8 mouse cellular contexts compared by ENCODE assay signal in genomic region chr3:54735247-54736046, GRCm38 (mm10). TPM values are rescaled to one million over a fixed set of nuclear protein-coding genes. Genes with fewer than 3 reads are reported as not detected.
DNase-seq lines count a peak whose midpoint lies in the region; ATAC-seq and TF ChIP-seq lines count a peak whose summit lies in the region.

Exosc8 (minus strand) TSS chr3:54735393.
Alg5 (plus strand) TSS chr3:54735539.

- TF ChIP-seq CTCF in ES-Bruce4 (IDR thresholded peaks at IDR 0.05; ENCODE audit: low read depth, low read length), result peak; percentile 88

- H3K27me3 ChIP-seq in ES-Bruce4 (ENCODE audit: control insufficient read depth, insufficient read depth, low read length, poor library complexity, severe bottlenecking), result no peaks in the 10 kb centered on the region
- H3K27me3 ChIP-seq in forebrain, embryonic 16.5 days (replicated peaks; ENCODE audit: control insufficient read depth, insufficient read depth, low read length), result no peaks in the 10 kb centered on the region
- H3K27me3 ChIP-seq in neural tube, embryonic 14.5 days (ENCODE audit: control insufficient read depth, insufficient read depth, low read length), result no peaks in the 10 kb centered on the region

- H3K36me3 ChIP-seq in ES-Bruce4 (ENCODE audit: control insufficient read depth, insufficient read depth, low read length, poor library complexity, severe bottlenecking), result peaks cover 24% of the 10 kb centered on the region
- H3K36me3 ChIP-seq in forebrain, embryonic 16.5 days (ENCODE audit: control insufficient read depth, insufficient read depth), result peaks cover 3% of the 10 kb centered on the region; the same call in 1 of the 2 replicates
- no peaks in the 10 kb centered on the region for H3K36me3 ChIP-seq in neural tube, embryonic 14.5 days (ENCODE audit: control insufficient read depth, insufficient read depth, low read length)

- TF ChIP-seq POLR2A in ES-Bruce4 (IDR thresholded peaks at IDR 0.05; ENCODE audit: insufficient read depth, low read length), result peak; percentile 61

- peak within 1 kb of the TSS; percentile 88 for H3K4me2 ChIP-seq in forebrain, embryonic 16.5 days (ENCODE audit: low read length)
- peak within 1 kb of the TSS; percentile 75 for H3K4me2 ChIP-seq in neural tube, embryonic 14.5 days (ENCODE audit: low read depth, low read length)

- no peaks in the 10 kb centered on the region for H3K9me3 ChIP-seq in ES-Bruce4 (replicated peaks; ENCODE audit: control insufficient read depth, insufficient read depth, low read length, poor library complexity, severe bottlenecking)
- H3K9me3 ChIP-seq in forebrain, embryonic 16.5 days (ENCODE audit: control insufficient read depth, low read length), result no peaks in the 10 kb centered on the region
- no peaks in the 10 kb centered on the region for H3K9me3 ChIP-seq in neural tube, embryonic 14.5 days (ENCODE audit: control insufficient read depth, low read length)

- intact Hi-C loops in heart, postnatal 25 days (cut with DNase I), result loop anchor here (1.0 to 5.0 kb wide), 3 partner anchors 42 to 327 kb away; partner anchors contain the start of gene Rfxap

- WGBS in forebrain, embryonic 16.5 days, result under 1% methylated on average over 55 of the region's 65 CpGs
- under 1% methylated on average over 50 of the region's 65 CpGs for WGBS in neural tube, embryonic 14.5 days

- peak; percentile 93 for ATAC-seq in forebrain, embryonic 16.5 days
- peak; percentile 96 for ATAC-seq in neural tube, embryonic 14.5 days (ENCODE audit: low read depth)

- peak within 1 kb of the TSS; percentile 99 for H3K4me3 ChIP-seq in ES-Bruce4 (ENCODE audit: low read depth, low read length)
- peak within 1 kb of the TSS; percentile 87 for H3K4me3 ChIP-seq in forebrain, embryonic 16.5 days (replicated peaks; ENCODE audit: low read length)
- peak within 1 kb of the TSS; percentile 76 for H3K4me3 ChIP-seq in neural tube, embryonic 14.5 days (ENCODE audit: low read depth, low read length)

- H3K9ac ChIP-seq in ES-Bruce4 (ENCODE audit: low read depth, poor library complexity, severe bottlenecking), result peak within 1 kb of the TSS; percentile 82
- peak within 1 kb of the TSS; percentile 85 for H3K9ac ChIP-seq in forebrain, embryonic 16.5 days (replicated peaks; ENCODE audit: low read depth, low read length)
- H3K9ac ChIP-seq in neural tube, embryonic 14.5 days (replicated peaks; ENCODE audit: low read depth, low read length), result peak within 1 kb of the TSS; percentile 72

- H3K27ac ChIP-seq in ES-Bruce4 (ENCODE audit: insufficient read depth, low read length), result peak within 1 kb of the TSS; percentile 75
- peak within 1 kb of the TSS; percentile 97 for H3K27ac ChIP-seq in forebrain, embryonic 16.5 days (ENCODE audit: low read length)
- peak within 1 kb of the TSS; percentile 94 for H3K27ac ChIP-seq in neural tube, embryonic 14.5 days (ENCODE audit: low read depth, low read length)

- peak; percentile 89 for DNase-seq in cerebellum, adult 11-12 months
- DNase-seq in heart, postnatal 25 days (ENCODE audit: low spot score), result peak; percentile 79
- DNase-seq in layer of hippocampus, adult 18-20 months (ENCODE audit: low spot score in 2 of 2), result peak; percentile 87 to 93
- peak; percentile 85 to 87 for DNase-seq in lung, adult 18-20 months
- DNase-seq in testis, postnatal 10 days (ENCODE audit: low spot score), result peak; percentile 96

- no peaks in the 10 kb centered on the region for H3K4me1 ChIP-seq in ES-Bruce4 (ENCODE audit: control insufficient read depth, insufficient read depth, low read length)
- H3K4me1 ChIP-seq in forebrain, embryonic 16.5 days (replicated peaks; ENCODE audit: control insufficient read depth, insufficient read depth, low read length), result peaks cover 15% of the 10 kb centered on the region
- H3K4me1 ChIP-seq in neural tube, embryonic 14.5 days (ENCODE audit: control insufficient read depth, insufficient read depth, low read length), result peaks cover 8% of the 10 kb centered on the region; the same call in 1 of the 2 replicates

- TF ChIP-seq EP300 in ES-Bruce4 (IDR thresholded peaks at IDR 0.05; ENCODE audit: insufficient read depth, low read depth, low read length), result no peak

RNA-seq across cellular contexts. Expression of gene Exosc8, which starts in this region (rescaled TPM):
- 200 and 214 TPM in 2 replicates for polyA plus RNA-seq in ES-Bruce4 (2011; ENCODE audit: insufficient read depth, insufficient read length, low read depth, missing spikeins)
- 83.0 and 94.4 TPM in 2 replicates for polyA plus RNA-seq in forebrain, embryonic 16.5 days (2015; fragmentation: Nextera tagmentation; extraction: Ambion mirVana)
- 10 to 100 TPM; 18.1 to 18.8 TPM for total RNA-seq in heart, postnatal 25 days (2021)
- total RNA-seq in layer of hippocampus, adult 18-20 months (2021), result 10 to 100 TPM; 26.9 to 32.9 TPM
- 72.0 and 77.7 TPM in 2 replicates for polyA plus RNA-seq in neural tube, embryonic 14.5 days (2014; fragmentation: Nextera tagmentation; extraction: Ambion mirVana)

RNA-seq across cellular contexts. Expression of gene Alg5, which starts in this region (rescaled TPM):
- 20.9 and 22.9 TPM in 2 replicates for polyA plus RNA-seq in ES-Bruce4 (2011; ENCODE audit: insufficient read depth, insufficient read length, low read depth, missing spikeins)
- polyA plus RNA-seq in forebrain, embryonic 16.5 days (2015; fragmentation: Nextera tagmentation; extraction: Ambion mirVana), result 52.7 and 54.7 TPM in 2 replicates
- 10 to 100 TPM; 10.0 to 10.5 TPM for total RNA-seq in heart, postnatal 25 days (2021)
- 10 to 100 TPM; 19.9 to 23.1 TPM for total RNA-seq in layer of hippocampus, adult 18-20 months (2021)
- 50.9 and 51.9 TPM in 2 replicates for polyA plus RNA-seq in neural tube, embryonic 14.5 days (2014; fragmentation: Nextera tagmentation; extraction: Ambion mirVana)

Comparison
In these comparisons a context has a peak if more than half of its experiments do, and no peak if none do; other contexts are left out.
1. Peak in every context shown above with its lines: DNase-seq, ATAC-seq, H3K4me3 ChIP-seq and H3K27ac ChIP-seq.